Mouse (Mus musculus) heart, adult 18-20 months (tissue): ENCODE measurements at regions not wholly inside any gene's neighbourhood (a gene's known extent, or its start where the extent isn't known, plus 50 kb on each side); places are given as distances from the start of the nearest gene placed in this dataset.

Experiments used
- DNase-seq, 2 experiments: peaks; one replicate each; pipeline ENCODE4 v3.0.0; 2021 to 2022; ENCODE audit warnings: mixed read lengths in 1 of 2

GRCm38 (mm10) chr17:79282771-79283170, 72.1 kb downstream of the Cdc42ep3 start:
- no peak for DNase-seq

DNA sequence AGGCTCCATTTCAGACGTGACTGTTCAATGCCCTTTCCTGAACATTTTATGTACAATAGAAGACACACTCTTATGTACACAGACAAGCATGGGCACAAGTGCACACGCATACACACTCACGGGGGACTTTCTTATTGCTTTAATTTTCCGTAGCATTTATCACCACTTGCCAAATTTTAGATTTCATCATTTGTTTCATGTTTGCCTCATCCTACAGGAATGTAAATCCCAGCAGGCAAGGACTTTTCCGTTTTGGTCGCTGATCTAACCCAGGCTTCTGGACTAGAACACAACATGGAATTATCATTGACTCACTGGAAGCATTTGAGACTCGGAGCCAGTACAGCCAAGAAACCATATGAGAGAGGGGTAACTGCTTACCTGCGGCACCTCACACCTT, 81.3 kb downstream of the Cdc42ep3 start:
- DNase-seq, result peak in 1 of 2 experiments; percentile 29

DNA sequence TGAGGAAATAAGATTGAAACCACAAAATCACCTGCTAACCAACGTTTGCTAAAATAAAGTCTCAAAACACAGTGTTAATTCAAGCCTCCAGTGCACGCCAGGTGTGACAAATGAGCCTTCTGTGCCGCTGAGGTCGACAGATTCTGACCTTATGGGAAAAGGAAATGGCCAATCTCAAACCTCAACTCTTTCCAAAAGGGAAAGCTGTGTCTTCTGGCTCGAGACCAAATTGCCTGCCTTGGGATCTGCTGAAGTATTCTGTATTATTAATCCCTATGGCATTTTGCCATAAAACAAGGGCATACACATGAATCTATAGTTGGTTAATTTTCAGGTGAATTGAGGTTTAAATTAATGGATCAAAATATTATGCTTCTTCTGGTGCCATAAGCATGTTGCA, 95.2 kb downstream of the Cdc42ep3 start:
- DNase-seq, result no peak

- no peak for DNase-seq
Observed at GRCm38 (mm10) chr17:79246962-79247902, 107.7 kb downstream of the Cdc42ep3 start.

DNA sequence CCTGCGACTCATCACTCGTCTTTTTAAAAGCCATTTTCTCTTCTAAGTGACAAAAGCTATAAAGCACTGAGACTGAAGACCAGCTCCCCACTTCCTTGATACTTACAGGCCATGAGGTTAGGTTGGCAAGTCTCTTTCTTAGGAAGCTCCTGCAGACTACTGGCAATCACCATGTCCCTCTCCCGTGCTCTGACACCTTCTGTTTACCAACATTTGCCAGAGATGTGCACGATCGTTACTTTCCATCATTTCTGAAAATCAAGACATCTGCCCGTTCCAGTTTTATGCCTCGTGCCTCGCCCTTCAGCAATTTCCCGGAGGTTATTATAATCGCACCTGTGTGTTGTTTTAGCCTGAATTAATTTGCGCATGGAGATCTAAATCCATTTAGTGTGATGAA, 110.8 kb downstream of the Cdc42ep3 start:
- DNase-seq, result no peak

GRCm38 (mm10) chr17:79243426-79243825, 111.5 kb downstream of the Cdc42ep3 start:
- no peak for DNase-seq

DNA sequence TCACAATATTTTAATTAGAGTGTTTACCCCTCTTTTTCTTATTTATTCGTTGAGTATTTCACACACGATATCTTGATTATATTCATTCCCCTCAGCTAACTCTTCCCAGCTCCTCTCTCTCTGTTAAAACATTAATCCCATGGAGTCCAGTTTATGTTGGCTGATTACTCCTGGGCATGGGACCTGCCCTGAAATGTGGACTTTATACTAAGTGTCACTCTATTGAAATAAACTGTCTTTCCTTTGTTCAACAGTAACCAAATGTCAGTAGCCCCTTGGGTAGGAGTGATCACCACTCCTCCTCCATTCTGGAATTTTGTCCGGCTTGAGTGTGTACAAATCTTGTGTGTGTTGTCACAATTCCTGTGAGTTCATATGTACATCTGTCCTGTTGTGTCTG, 113.4 kb downstream of the Cdc42ep3 start:
- DNase-seq, result no peak

GRCm38 (mm10) chr17:79236244-79236781, 118.6 kb downstream of the Cdc42ep3 start:
- no peak for DNase-seq

DNA sequence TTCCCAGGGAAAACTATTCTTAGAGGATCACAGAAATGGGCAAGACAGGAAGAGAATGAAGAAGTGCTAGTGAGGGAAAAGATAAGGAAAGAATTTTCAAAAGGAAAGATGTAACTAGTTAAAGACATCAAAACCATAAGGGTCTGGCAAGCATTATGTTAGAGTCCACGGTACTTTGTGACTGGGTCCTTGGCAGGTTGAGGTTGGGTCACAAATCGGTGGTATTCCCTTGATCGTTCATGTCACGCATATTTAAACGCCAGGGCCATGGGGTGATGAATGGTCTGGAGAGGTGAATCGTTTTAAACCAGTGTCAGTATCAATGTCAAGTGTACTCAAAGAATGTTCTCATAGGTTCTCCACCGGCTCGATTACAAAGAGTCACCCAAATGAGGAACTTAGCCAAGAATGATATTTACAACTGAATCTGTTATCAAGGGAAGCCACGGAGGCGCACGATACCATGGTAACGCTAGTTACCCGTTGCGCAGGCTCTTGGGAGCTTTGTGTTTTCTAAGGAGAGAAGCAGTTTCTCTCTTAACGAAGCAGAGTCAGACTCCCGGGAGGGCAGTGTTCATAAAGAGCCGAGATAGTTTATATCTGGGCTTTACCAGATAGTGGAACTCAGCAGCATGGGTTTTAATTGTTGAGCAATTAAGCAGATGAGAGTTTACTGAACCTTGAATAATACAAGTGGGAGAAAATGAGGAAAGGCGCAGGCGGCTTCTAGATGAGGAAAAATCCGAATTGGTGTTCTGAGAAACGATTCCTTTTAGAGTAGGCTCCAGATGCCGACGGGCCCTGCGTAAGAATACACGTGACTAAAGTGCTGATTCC, 124.0 kb downstream of the Cdc42ep3 start:
- DNase-seq, result no peak

DNA sequence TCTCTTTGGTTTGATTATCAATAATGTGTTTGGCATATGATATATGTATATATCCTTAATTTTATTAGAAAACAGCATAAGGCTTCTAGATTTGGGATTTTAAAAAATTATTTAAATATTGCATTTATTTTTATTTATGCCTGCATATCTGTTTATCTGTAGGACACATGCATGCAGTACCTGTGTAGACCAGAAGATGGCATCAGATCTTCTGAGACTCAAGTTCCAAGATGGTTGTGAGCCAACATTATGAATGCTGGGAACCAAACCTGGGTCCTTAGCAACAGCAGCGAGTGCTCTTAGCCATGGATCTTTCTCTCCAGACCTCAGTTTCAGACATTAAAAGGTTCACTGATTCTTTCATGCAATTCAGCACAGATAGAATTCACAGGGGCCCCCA, 148.3 kb downstream of the Cdc42ep3 start:
- DNase-seq, result no peak

DNA sequence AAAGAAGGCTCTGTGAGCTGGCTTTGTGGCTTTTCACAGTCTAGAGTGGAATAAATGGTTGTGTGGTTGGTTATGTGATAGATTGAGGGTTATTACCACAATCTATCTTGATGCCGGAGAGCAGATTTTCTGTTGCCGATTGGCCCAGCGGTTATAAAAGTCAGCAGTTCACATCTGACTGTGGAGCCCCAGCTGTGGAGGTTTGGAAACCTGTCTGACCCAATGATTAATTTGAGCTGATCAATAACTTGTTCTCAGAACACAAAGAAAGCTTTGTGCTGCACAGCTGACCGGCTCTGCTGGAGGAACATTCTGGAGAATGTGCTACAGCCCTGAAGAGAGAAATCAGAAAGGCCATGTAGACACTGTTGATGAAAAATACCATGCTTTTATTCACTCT, 148.8 kb downstream of the Cdc42ep3 start:
- DNase-seq, result no peak

DNA sequence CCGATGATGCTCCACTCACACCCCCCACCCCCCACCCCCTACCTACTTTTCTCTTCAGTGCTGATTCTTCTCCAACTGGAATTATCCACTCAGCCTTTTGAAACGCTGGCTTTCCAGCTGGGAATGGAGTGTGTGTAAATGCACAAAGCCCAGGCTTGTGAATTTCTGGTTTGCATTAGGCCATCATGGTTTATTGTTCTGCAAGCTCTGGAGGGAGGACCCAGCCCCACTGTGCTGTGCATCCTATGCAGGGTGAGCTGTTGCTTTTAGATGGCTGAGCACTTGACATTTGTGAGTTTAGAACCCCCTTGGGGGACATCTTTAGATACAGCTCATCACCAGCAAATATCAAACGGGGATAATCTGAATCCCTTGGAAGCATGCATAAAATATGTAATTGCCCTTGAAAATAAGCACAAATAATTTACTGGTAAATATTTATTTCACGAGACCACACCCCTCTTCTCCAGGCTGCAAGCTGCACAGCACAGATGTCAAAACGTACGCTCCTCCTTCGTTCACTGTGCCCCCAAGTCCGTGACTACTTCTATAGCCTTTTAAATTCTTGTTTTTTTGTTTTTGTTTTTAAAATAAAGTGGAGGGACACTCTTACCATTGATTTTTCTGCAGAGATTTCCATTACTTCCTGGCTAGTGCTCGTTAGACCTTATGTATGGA, 148.2 kb downstream of the Qpct start:
- no peak for DNase-seq

GRCm38 (mm10) chr17:79191871-79192373, 140.2 kb downstream of the Qpct start:
- no peak for DNase-seq

- no peak for DNase-seq
Observed at GRCm38 (mm10) chr17:79188282-79188681, 136.6 kb downstream of the Qpct start.

DNA sequence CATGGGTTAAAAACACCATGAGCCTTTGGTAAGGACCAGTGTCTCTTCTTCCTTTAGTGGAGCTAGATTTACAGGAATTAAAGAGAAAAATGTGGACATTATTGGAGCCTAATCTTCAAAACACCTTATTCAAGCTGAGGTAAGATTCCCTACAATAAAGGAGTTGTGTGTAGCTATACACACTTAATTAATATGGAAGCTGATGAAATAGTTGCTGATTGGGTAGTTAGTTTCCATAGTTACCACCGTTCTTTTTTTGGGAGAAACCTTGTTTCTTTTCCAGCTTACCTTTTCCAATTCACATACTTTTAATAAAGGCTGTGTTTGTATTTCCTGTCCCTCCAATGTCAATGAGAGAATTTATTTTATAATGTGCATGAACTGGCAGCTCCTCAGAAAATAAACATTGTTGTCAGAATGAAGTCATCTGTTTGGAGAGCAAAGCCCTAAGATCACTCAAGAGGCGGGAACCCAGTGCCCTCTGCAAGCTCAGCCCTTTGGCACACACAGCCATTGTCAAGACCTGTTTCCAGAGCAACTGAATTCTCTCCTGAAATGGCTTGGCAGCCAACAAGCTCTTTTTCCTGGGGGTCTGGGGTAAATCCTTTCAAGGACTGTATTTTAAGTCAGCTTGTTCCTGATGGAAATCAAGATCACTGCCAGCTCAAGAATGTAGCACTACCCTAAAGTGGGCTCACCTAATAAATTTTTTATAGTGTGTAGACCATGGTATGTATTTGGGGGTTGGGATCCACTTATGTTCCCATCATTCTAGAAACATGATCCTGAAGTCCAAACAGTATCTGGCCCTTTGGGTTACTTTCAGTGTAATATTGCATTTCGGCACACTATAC, 128.8 kb downstream of the Qpct start:
- no peak for DNase-seq

DNA sequence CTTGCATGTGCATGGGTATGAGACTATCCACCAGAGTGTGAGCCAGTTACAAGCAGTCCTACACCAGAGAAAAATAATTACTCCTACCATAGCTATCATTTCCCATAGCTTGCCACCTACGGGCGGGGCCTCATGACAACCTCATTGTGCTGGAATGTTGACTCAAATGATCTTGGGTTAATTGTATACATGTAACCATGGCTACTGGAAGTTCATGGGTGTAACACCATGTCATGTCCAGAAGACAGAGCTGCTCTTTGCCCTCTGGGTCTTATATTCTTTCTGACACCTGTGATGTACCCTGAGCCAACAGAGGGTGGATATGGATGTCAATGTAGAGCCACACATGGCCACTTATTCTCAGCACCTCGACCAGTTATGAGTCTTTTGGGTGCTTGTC, 125.6 kb downstream of the Qpct start:
- DNase-seq, result no peak

DNA sequence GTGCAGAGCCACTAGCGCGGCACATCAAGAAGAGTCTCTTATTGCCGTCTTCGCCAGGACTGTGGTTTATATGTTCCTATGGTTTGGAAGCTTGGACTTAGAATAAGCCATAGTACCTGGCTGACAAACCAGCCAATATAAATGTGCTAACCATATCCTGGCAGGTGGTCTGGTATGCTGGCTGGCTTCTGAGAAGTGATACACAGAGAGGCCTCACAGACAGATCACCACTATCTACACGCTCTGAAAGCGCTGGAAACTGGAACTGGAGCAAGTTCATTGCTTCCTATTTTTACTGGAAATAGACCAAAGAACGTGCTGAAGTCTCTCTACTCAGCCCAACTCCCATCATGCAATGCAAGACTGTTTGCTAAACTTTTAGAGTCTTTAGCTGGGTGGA, 124.7 kb downstream of the Qpct start:
- peak; percentile 20 to 31 for DNase-seq

DNA sequence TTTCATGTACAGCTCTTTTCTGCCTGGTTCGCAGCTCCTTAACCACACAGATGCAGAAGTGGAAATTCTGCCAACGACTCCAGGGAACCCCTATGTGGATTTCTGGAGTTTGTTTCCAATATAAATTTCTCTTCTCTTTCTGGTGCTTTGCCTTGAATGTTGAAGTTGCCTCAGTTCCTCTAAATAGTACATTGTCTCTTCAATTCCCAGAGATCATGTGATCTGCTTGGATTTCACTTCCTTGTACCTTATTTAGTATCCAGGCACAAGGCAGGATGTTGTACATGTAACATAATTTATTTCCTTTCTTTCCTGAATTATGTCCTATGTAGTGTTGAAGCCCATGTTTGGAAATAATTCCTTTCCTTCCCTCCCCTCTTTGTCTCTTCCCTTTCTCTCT, 123.7 kb downstream of the Qpct start:
- DNase-seq, result no peak

GRCm38 (mm10) chr17:79172328-79172727, 120.6 kb downstream of the Qpct start:
- peak; percentile 18 to 28 for DNase-seq

DNA sequence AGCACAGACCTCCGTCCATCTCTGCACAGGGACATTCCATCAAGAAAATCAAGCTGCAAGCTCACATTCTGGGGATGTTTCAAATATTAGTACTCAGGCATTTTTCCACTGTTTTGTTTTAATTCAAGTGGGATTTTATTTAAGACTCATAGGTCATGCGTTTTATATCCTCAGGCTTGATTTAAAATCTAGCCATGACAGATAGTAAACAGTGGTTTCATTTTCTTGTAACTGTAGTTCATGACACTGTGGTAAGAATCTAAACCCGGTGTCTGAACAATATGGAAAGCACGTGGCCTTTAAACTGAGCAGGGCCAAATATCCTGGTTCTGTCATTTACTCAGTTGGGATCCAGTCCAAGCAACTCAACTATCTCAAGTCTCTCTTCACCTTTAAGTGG, 119.0 kb downstream of the Qpct start:
- DNase-seq, result no peak

GRCm38 (mm10) chr17:79167198-79167597, 115.5 kb downstream of the Qpct start:
- no peak for DNase-seq
